ENCODE assay signal across 17 mouse cellular contexts in genomic region chrX:56668051-56668450, GRCm38 (mm10). TPM values are rescaled to one million over a fixed set of nuclear protein-coding genes. Genes with fewer than 3 reads are reported as not detected.
DNase-seq lines count a peak whose midpoint lies in the region; ATAC-seq and TF ChIP-seq lines count a peak whose summit lies in the region.
"Had no signal": no experiment of that assay in that cellular context is flagged by ENCODE, and none has a peak within 500 bp of the region (broad histone marks: within the 10 kb centered on the region; RNA-seq: fewer than 3 reads in every experiment).

No protein-coding gene starts in this region.

- no peak for DNase-seq in heart, adult 18-20 months
- DNase-seq in liver, adult 2 months (ENCODE audit: extremely low read depth, low read depth, low spot score) = peak; percentile 66
- DNase-seq in adipocyte (ENCODE audit: low spot score) = peak; percentile 32
- DNase-seq in kidney, postnatal 14 days = peak; percentile 41
- no peak for DNase-seq in thymus, postnatal 4 days
- DNase-seq: adrenal gland, adult 2 months; gastrocnemius, postnatal 25 days; thymus, postnatal 14 days had no signal

- no peaks in the 10 kb centered on the region for H3K9me3 ChIP-seq in heart, embryonic 13.5 days
- no peaks in the 10 kb centered on the region for H3K9me3 ChIP-seq in liver, embryonic 12.5 days (replicated peaks)
- H3K9me3 ChIP-seq: embryonic facial prominence, embryonic 10.5 days; forebrain, embryonic 15.5 days; heart, embryonic 12.5 days; hindbrain, embryonic 12.5 days; liver, embryonic 15.5 days had no signal

- no peak overlapping the region for H3K4me2 ChIP-seq in heart, embryonic 13.5 days
- no peak overlapping the region for H3K4me2 ChIP-seq in liver, embryonic 12.5 days
- H3K4me2 ChIP-seq: forebrain, embryonic 15.5 days; heart, embryonic 12.5 days; hindbrain, embryonic 12.5 days; liver, embryonic 15.5 days had no signal

- no peaks in the 10 kb centered on the region for H3K79me2 ChIP-seq in liver, adult 2 months (ENCODE audit: control insufficient read depth, insufficient read depth, low read length)

- H3K27me3 ChIP-seq in heart, embryonic 13.5 days (replicated peaks) = no peaks in the 10 kb centered on the region
- no peaks in the 10 kb centered on the region for H3K27me3 ChIP-seq in liver, adult 2 months (ENCODE audit: control insufficient read depth, insufficient read depth, low read length)
- H3K27me3 ChIP-seq in liver, embryonic 12.5 days (replicated peaks) = no peaks in the 10 kb centered on the region
- H3K27me3 ChIP-seq: forebrain, embryonic 15.5 days; heart, embryonic 12.5 days; hindbrain, embryonic 12.5 days; liver, embryonic 15.5 days had no signal

- H3K4me1 ChIP-seq in heart, embryonic 13.5 days = peaks cover 32% of the 10 kb centered on the region
- H3K4me1 ChIP-seq in liver, adult 2 months (ENCODE audit: control insufficient read depth, insufficient read depth, low read length) = peaks cover 8% of the 10 kb centered on the region; the same call in 1 of the 2 replicates
- H3K4me1 ChIP-seq in liver, embryonic 12.5 days = no peaks in the 10 kb centered on the region
- H3K4me1 ChIP-seq: forebrain, embryonic 15.5 days; hindbrain, embryonic 12.5 days; liver, embryonic 15.5 days had no signal

- no peak for TF ChIP-seq POLR2A in liver, adult 2 months (IDR thresholded peaks at IDR 0.05; ENCODE audit: extremely low read depth, insufficient read depth, low read length)

- ATAC-seq in heart, embryonic 13.5 days (ENCODE audit: extremely low read depth, insufficient number of reproducible peaks, low FRiP score, low TSS enrichment) = no peak
- no peak for ATAC-seq in liver, embryonic 12.5 days
- ATAC-seq: forebrain, embryonic 15.5 days; Patski had no signal

- H3K36me3 ChIP-seq in heart, embryonic 13.5 days = no peaks in the 10 kb centered on the region
- no peaks in the 10 kb centered on the region; the same call in 1 of the 2 replicates for H3K36me3 ChIP-seq in liver, adult 2 months (ENCODE audit: control insufficient read depth, insufficient read depth, low read length)
- H3K36me3 ChIP-seq in liver, embryonic 12.5 days = no peaks in the 10 kb centered on the region
- H3K36me3 ChIP-seq: embryonic facial prominence, embryonic 10.5 days; forebrain, embryonic 15.5 days; heart, embryonic 12.5 days; hindbrain, embryonic 12.5 days; liver, embryonic 15.5 days had no signal

- no peak overlapping the region for H3K4me3 ChIP-seq in heart, embryonic 13.5 days
- no peak overlapping the region for H3K4me3 ChIP-seq in liver, adult 2 months (ENCODE audit: insufficient read depth, low read depth, low read length)
- H3K4me3 ChIP-seq in liver, embryonic 12.5 days = no peak overlapping the region
- H3K4me3 ChIP-seq: embryonic facial prominence, embryonic 10.5 days; forebrain, embryonic 15.5 days; heart, embryonic 12.5 days; hindbrain, embryonic 12.5 days; liver, embryonic 15.5 days had no signal

- 71% methylated on average over 5 of the region's 5 CpGs for WGBS in heart, embryonic 13.5 days
- 69% methylated on average over 5 of the region's 5 CpGs for WGBS in liver, adult 2 months
- 72% methylated on average over 5 of the region's 5 CpGs for WGBS in liver, embryonic 12.5 days (ENCODE audit: insufficient replicate concordance)

- no peak overlapping the region for H3K9ac ChIP-seq in heart, embryonic 13.5 days
- no peak overlapping the region for H3K9ac ChIP-seq in liver, adult 2 months (ENCODE audit: low read depth, low read length)
- no peak overlapping the region for H3K9ac ChIP-seq in liver, embryonic 12.5 days
- H3K9ac ChIP-seq: forebrain, embryonic 15.5 days; heart, embryonic 12.5 days; hindbrain, embryonic 12.5 days; liver, embryonic 15.5 days had no signal

- H3K27ac ChIP-seq in heart, embryonic 13.5 days (replicated peaks) = peak overlapping the region; percentile 24; the same call in 1 of the 2 replicates
- H3K27ac ChIP-seq in liver, adult 2 months (replicated peaks; ENCODE audit: insufficient read depth, low read depth, low read length) = no peak overlapping the region
- H3K27ac ChIP-seq in liver, embryonic 12.5 days = no peak overlapping the region
- H3K27ac ChIP-seq: embryonic facial prominence, embryonic 10.5 days; forebrain, embryonic 15.5 days; hindbrain, embryonic 12.5 days; liver, embryonic 15.5 days; macrophage had no signal

- no peak for TF ChIP-seq CTCF in liver, adult 2 months (IDR thresholded peaks at IDR 0.05; ENCODE audit: low read depth, low read length)

RNA-seq across cellular contexts. Expression of gene Slc9a6, which starts 58.5 kb away (rescaled TPM):
- polyA plus RNA-seq in heart, embryonic 13.5 days (2015; fragmentation: Nextera tagmentation; extraction: Ambion mirVana) = 5.9 and 6.9 TPM in 2 replicates
- total RNA-seq in heart, adult 18-20 months (2021) = 10 to 100 TPM; 23.5 to 26.9 TPM
- 7.8 and 11.1 TPM in 2 replicates for total RNA-seq in liver, adult 2 months (2014; rRNA removed)
- 11.2 and 11.5 TPM in 2 replicates for polyA plus RNA-seq in liver, adult 2 months (2012; rRNA removed)
- polyA plus RNA-seq in liver, embryonic 12.5 days (2016; fragmentation: Nextera tagmentation; extraction: Ambion mirVana) = 6.0 and 6.4 TPM in 2 replicates

Comparison
In these comparisons a context has a peak if more than half of its experiments do, and no peak if none do; other contexts are left out.
1. DNase-seq: peak in liver, adult 2 months (single experiment), adipocyte (single experiment) and kidney, postnatal 14 days (single experiment); none in heart, adult 18-20 months (0 of 2) and thymus, postnatal 4 days (single experiment).